Mouse (Mus musculus) adrenal gland, postnatal 14 days (tissue): ENCODE results near the gene Clec3a. TPM values are rescaled to one million over a fixed set of nuclear protein-coding genes. Genes with fewer than 3 reads are reported as not detected.

Experiments used
- DNase-seq: peaks from one replicate; pipeline ENCODE4 v3.0.0; 2021; ENCODE audit warnings: mixed read lengths
- long read RNA-seq, 2 experiments: library from polyadenylated mRNA; stranded (forward); transcript quantifications; one replicate each; pipeline ENCODE4 v2.0.0; 2021
- total RNA-seq: library from RNA; stranded (reverse); gene quantifications from 2 replicates; pipeline ENCODE4 v1.2.3, GENCODE M21; 2021

The Clec3a gene
- total RNA-seq, result not detected in 2 replicates
- long read RNA-seq, experiment 1, result 0 reads
- long read RNA-seq, experiment 2, result 0 reads

DNA sequence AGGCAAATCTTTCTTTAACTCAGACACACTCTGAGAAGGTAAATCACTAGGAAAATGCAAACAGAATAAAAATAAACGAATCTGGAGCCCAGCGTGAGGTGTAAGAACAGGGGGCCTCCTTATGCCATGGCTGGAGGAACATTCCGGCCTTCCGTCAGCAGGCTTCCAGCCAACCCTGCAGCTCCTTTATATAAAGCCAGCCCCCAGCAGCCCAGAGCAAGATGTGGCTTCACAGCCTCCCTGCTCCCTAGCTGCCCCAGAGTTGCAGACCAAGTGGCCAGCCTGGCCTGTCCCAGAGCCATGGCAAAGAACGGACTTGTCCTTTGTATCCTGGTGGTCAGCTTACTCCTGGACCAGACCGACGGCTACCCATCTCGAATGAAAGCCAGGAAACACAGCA is at the start of gene Clec3a:
Clec3a (plus strand) TSS at position 301 of the 400 bp plus-strand sequence.
- DNase-seq, result no peak

GRCm38 (mm10) chr8:114369038-114369976 is 48.6 kb upstream of the Clec3a start:
- peak; percentile 87 for DNase-seq

DNA sequence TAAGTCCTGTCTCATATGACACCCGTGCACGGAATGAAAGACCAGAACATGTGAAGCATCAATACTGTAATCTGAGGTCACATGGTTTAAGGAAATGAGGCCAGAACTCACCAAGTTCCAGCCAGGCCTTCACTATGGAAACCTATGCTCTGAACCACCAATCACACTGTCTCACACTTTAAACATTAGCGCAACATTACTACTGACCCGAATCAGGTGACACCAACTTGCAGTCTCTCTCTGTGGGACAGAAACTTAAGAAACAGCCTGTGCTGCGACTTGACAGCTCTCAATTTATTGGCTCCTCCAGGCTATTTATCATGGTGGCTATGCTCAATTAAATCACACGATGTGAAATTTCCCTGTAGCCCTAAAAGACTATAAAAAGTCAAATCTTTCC is 43.5 kb upstream of the Clec3a start:
- DNase-seq, result no peak

DNA sequence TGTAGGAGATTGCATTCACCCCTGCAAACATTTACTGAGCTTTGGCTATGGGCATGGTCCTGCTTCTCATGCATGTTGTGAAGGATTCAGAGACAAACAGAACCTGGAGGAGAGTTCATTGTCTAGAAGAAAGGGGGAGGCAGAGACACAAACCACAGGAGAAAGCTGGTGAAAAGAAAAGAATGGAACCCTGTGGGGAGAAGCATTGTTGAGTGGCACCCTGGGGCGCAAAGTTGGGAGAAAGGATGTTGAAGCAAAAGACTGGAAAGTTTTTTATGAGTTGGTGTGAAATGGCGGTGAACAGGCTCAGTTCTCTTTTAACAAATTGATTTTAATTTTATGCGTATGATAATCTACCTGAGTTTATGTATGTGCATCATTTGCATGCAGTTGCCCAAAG is 33.7 kb upstream of the Clec3a start:
- DNase-seq, result no peak

DNA sequence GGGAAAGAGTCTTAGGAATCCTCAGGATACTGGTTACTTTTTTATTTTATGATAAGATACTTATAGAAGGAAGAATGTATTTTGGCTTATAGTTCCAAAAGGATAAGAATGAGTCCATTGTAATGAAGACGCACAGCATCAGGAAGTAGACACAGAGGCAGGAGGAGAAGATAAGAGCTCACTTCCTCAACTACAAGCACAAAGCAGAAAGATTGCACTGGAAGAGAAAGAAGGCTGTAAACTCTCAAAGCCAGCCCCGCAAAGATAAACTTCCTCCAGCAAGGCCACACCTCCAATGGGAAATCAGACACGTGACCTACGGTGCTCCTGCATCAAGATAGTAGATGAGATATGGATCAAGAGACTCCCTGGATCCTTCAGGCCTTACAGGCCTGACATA is 30.4 kb upstream of the Clec3a start:
- no peak for DNase-seq

- peak; percentile 26 for DNase-seq
These were observed 27.2 kb upstream of the Clec3a start for GRCm38 (mm10) chr8:114390465-114391254.

DNA sequence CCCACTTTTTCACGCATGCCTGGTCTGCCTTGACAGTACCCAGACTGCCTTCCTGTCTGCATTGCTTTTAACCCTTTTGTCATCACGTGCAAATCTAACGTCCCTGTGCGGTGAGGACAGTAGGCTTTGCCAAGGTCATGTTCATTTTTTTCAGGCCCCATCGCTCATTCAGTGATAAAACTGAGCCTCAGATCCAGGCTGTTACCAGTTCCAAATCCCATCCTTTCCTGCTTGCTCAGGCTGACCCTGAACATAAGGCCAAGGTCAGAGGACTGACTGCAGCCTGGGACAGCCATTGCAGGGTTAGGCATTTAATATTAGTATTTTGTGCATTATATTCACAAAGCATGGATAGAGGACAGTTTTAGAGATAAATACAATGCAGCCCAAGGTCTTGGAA is 19.6 kb upstream of the Clec3a start:
- peak; percentile 60 for DNase-seq

- no peak for DNase-seq
These were observed 18.6 kb upstream of the Clec3a start for GRCm38 (mm10) chr8:114399273-114399672.

DNA sequence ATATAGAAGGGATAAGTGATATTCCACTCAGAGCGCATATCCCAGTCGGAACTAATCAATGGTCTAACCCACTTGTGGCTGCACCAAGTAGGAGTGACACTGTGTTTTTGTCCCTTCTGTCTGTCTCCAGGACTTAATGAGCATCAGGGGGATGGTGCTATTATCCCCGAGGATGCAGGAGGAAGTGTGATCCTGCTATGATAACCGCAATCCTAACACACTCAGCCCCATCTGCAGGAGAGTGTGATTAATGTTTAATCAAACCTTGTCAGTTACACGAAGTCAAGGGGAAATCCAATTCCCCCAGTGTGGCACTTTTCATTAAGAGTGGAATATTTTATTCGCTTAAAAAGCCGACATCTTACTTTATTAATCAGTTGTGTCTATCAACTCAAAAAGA is 16.2 kb upstream of the Clec3a start:
- DNase-seq, result no peak

DNA sequence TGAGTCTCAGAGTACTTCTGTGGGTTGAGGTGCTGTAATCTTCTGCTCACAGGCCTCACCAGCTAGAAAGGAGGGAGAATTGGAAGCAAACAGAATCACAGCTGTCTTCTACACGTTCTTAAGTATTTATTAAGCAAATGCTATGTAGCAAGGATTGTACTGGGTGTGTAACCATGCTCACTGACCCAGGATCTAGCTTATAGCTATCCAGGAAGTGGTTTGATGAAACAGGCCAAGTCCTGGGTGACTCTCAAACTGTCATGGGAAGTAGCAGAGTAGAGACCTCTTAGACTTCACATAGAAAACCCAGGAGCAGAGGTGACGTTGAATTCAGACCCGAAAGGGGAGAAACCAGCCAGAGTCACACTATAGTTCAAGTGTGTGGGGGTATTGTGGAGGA is 6.5 kb upstream of the Clec3a start:
- no peak for DNase-seq

GRCm38 (mm10) chr8:114418486-114418885 is 600 bp downstream of the Clec3a start:
- DNase-seq, result no peak

DNA sequence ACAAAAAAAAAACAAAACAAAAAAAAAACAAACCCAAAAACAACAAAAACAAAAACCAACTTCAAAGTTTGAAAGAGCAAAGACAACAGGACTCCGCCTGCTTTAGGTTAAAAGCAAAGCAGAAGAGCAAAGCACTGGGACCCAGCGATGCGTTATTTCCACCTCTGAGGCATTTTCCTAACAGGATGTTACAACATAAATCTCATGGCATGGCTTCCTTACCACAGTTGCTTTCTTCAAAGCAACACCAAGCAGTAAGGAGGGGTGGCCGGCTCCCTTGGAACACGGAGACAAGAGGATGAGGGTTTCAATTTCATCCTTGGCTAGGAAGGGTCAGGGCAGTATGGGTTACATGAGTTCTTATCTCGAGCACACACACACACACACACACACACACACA is 1.0 kb downstream of the Clec3a start:
- no peak for DNase-seq

- DNase-seq, result no peak
These were observed 3.7 kb downstream of the Clec3a start for GRCm38 (mm10) chr8:114421544-114421943.

GRCm38 (mm10) chr8:114438236-114438635 is 20.4 kb downstream of the Clec3a start:
- peak; percentile 64 for DNase-seq

DNA sequence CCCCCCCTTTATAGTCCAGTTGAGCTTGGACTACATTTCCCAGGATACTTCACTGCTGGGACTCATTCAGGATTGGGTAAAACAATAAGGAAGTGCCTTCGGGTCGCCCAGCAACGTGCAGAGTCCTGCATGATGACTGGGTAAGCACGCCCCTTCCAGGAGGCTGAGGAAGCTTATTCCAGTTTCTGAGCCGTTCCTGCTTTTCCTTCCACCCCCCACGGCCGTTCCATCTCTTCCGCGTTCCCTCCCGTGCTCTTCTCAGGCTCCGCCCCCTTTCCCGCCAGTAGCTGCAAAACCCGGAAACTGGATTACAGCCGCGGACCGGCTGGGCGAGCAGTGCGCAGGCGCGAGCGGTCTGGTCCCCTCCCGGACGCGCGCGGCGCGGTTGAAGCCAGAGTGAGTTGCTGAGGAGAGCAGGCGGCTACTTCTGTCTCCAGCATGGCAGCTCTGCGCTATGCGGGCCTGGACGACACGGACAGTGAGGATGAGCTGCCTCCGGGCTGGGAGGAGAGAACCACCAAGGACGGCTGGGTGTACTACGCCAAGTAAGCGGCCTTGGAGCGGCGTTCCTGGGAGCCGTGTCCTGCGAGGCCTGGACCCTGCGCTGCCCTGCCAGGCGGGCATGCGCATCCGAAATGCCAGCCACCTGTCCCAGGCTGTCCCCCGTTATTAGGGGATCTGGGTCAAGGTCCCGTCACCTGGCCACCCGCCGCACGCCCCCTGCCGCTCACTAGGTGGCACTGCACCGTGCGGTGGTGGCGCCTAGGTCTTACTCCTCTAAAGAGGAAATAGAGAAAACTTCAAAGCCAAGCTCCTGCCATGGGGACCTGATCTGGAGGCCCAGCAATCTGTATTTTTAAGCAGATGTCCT is 21.7 kb downstream of the Clec3a start, which contains the start of gene Wwox:
Wwox (plus strand) TSS at position 322 of the 871 bp plus-strand sequence.
- DNase-seq, result peak; percentile 99

GRCm38 (mm10) chr8:114440205-114440589 is 22.3 kb downstream of the Clec3a start:
- DNase-seq, result no peak

DNA sequence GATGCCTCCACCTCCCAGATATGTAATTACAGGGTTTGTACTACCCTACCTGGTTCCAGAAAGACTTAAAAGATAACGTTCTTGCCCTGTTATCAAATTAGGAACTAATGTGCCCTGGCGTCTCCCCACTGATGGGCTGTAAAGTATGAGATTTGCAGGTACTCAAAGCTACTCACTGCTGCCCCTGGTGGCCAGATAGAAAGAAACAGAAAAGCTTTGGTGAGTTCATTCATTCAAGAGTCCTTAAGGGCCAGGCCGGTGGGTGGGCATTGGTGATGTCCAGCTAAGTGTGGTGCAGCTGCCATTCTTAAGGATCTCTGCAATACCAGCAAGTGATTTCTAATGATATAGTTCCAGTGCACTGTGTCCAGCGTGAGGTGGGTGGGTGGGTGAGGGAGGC is 23.7 kb downstream of the Clec3a start:
- peak; percentile 47 for DNase-seq

DNA sequence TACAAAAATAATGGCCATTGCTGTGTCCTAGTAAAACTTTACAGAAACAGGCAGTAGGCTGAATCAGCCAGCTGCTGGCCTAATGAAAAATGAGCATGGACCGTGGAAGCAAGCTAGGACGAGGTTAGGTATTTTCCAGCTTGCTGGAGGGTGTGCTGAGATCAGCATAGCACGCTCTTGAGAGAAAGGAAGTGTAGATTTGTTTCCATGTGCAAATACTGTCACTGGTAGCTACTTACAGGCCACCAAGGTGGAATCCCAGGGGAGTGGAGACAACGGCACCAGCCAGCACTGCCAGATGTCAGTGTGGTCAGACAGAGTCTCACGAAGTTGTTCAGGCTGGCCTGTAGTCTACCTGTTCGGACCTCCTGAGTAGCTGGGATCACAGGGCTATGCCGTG is 29.0 kb downstream of the Clec3a start:
- DNase-seq, result no peak

DNA sequence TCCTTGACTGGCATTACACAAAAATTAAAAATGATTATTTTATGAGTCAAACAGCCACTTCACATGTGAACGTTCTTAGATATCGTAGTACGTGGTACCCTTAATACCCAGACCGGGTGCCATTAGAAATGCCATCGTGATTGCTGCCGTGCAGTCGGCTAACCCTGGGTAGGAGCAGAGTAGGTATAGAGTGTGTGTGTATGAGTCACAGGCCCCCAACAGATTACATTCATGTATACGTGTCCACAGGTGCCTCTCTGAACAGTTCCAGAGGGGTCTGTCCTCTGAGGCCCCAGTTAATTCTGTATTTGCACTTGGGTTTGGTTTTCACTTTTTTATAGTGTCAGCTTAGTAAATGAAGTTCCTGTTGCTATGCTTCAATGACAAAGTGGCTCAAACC is 34.4 kb downstream of the Clec3a start:
- no peak for DNase-seq

DNA sequence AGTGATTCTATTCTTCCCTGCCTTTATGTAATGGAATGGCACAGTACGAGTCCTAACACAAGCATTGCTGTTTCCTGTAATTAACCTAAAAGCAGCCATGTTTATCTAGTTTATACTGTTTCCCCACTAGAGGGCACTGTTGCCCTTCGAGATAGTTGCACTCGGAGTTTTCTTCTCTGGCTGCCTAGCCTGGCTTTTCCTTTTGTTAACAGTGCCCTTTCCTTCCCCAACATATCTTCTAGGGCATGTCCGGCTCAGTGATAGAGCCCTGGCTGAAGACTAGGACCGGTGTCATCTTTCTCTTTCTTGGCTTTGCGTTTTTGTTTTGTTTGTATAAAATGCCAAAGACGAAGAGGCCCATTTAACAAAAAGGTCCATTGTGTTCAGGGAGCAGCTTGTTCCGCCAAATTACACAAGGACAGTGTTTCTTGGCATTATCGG is 34.9 kb downstream of the Clec3a start:
- peak; percentile 81 for DNase-seq

GRCm38 (mm10) chr8:114455302-114455701 is 37.4 kb downstream of the Clec3a start:
- DNase-seq, result no peak

DNA sequence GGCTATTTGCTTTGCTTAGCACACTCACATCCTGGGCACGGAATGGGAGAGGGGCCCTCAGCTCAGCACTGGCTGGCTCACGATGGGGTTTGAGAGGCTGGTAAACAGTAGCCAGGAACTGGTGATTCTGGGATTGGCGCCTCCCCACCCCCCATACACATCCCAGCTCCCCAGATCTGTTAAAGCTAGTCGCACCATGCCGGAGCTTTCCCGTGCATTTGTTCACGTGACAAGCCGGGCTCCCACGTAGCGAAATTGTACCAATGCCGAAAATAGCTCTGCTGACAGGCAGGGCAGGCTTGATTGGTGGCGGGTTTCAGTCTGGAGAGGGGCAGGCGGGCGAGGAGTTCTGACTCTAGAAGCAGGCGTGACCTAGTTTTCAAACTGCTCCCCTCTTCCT is 38.1 kb downstream of the Clec3a start:
- DNase-seq, result no peak
